Mouse (Mus musculus) intestine, embryonic 16.5 days (tissue): ENCODE results near the gene Slc30a4. TPM values are rescaled to one million over a fixed set of nuclear protein-coding genes. Genes with fewer than 3 reads are reported as not detected.
A peak's percentile ranks its signal among the peaks of the same experiment; 100 is the strongest.

ENCODE experiments used
- microRNA counts: library from miRNA; unstranded; fragments of <30 nt; microRNA quantifications from one replicate; lab custom pipeline; 2016
- microRNA-seq: library from miRNA; unstranded; fragments of <30 nt; microRNA quantifications from one replicate; pipeline ENCODE4, GENCODE M21; 2016
- polyA plus RNA-seq: library from polyadenylated mRNA; unstranded; fragments of >200 nt; fragmentation: Nextera tagmentation; extraction: Ambion mirVana; gene quantifications from 2 replicates; pipeline ENCODE4 v1.2.1, GENCODE M21; 2015

The Slc30a4 gene
- polyA plus RNA-seq, 1 experiment from 2014 or later, result 8.1 TPM

MicroRNA genes within 50 kb of the gene (microRNA counts, 519-probe panel; counts per million panel counts)
- microRNA mmu-miR-147 (lab: Ali Mortazavi, UCI), result 35.7 counts per million

Small RNA genes lying within 50 kb of the gene (microRNA-seq; reads per million reads assigned to microRNA genes)
- 27.1 reads per million, percentile 33 among the genes with 10 or more reads in this experiment for gene Mir147

Other genes with a start within 250 kb of the Slc30a4 start
- 0.53 and 0.75 TPM in 2 replicates for gene Gm14085, start 217.7 kb downstream of the Slc30a4 start, polyA plus RNA-seq
- 22.3 and 22.8 TPM in 2 replicates for gene Gatm, start 91.4 kb downstream of the Slc30a4 start, polyA plus RNA-seq
- gene AA467197, start 65.7 kb downstream of the Slc30a4 start, polyA plus RNA-seq, result 8.7 and 10.1 TPM in 2 replicates
- gene Bloc1s6, start 35.8 kb upstream of the Slc30a4 start, polyA plus RNA-seq, result 51.9 and 54.4 TPM in 2 replicates
- 40.1 and 44.8 TPM in 2 replicates for gene Sqor, start 62.6 kb upstream of the Slc30a4 start, polyA plus RNA-seq